Mouse (Mus musculus) kidney, postnatal 14 days (tissue): Measurements from ENCODE around the gene Hc.

ENCODE experiments used
- DNase-seq: peaks from one replicate; pipeline ENCODE4 v3.0.0; 2022; ENCODE audit warnings: mixed read lengths

Hc gene

DNA sequence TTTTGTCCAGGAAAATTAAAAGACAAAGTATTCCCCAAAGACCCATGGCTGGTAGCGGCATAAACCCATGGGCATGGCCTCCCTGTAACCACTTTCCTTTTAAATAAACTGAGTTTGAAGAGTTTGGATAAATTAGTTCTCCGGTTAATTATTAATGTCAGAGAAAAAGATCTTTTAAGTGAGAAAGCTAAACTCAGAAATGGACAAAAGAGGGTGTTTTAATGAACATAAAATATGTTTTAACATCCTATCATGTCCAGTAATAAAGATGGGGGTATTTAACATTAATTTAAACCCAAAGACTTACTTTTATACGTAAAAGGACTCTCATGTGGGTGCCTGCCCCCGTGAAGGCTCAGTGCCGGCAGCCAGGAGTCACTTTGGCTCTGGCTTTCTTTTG lies at the start of gene Hc:
TSS of gene Hc (minus strand) at position 101 of the 400 bp plus-strand sequence.
- no peak for DNase-seq

GRCm38 (mm10) chr2:35110521-35110920 lies 49.3 kb upstream of the Hc start:
- no peak for DNase-seq

GRCm38 (mm10) chr2:35109924-35110304 lies 48.7 kb upstream of the Hc start:
- DNase-seq = no peak

GRCm38 (mm10) chr2:35109141-35109923 lies 48.1 kb upstream of the Hc start, which contains the start of gene Cntrl:
Gene Cntrl (plus strand): TSS chr2:35109492.
- peak; percentile 97 for DNase-seq

- DNase-seq = peak; percentile 51
Observed at GRCm38 (mm10) chr2:35108712-35109111, 47.5 kb upstream of the Hc start.

DNA sequence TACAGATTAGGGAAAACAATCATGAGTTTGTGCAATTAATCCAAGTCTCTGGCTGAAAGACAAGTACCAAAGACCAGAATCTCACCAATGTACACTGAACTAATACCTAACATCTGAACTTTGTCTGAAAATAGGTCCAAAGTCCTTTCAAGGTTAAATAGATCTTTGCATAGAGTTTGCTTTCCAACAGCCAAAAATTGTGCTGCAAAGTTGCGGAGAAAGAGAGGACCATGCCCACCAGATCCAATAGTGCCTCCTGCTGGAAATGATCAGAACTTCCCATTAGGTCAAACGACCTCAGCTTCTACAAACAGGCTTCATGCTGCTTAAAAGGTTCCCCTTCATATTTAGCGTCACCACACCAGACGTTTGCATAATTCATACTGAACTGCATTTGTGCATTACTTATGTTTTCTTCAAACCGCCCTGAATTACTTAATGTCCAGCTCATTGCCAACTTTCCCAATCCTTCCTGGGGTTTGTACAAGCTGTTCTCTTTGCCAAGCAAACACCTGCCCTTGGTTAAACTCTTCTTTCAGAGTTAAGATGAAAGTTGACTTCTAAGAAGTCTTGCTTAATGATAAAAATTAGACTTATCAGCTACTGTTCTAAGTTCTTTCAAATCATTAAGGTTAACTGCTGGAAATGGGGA lies 46.9 kb upstream of the Hc start:
- peak; percentile 6 for DNase-seq

- DNase-seq = no peak
Observed at GRCm38 (mm10) chr2:35104843-35105242, 43.6 kb upstream of the Hc start.

GRCm38 (mm10) chr2:35103558-35103957 lies 42.3 kb upstream of the Hc start:
- DNase-seq = no peak

- DNase-seq = no peak
Observed at GRCm38 (mm10) chr2:35102777-35103176, 41.5 kb upstream of the Hc start.

DNA sequence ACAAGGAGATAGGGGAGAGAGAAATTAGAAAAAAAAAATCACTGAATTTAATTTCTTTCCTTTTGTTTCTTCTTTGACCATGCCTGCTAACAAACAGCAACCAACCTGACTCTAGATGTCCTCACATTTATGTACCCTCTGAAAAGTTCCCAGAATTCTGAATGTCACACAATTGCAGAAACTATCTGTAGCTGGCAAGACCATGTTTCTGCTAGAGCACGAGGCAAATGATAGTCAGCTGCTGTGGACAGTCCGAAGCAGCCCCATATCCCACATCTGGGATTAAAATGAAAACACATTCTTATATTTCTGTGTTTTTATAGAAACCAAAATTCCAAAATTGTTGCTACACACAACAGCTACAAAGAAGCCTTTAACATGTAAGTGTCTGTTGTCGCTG lies 40.2 kb upstream of the Hc start, which contains the start of gene AI182371:
TSS of gene AI182371 (minus strand) at position 101 of the 400 bp plus-strand sequence.
- DNase-seq = no peak

- no peak for DNase-seq
Observed at GRCm38 (mm10) chr2:35100529-35100928, 39.3 kb upstream of the Hc start.

GRCm38 (mm10) chr2:35087418-35087817 lies 26.2 kb upstream of the Hc start:
- DNase-seq = no peak

DNA sequence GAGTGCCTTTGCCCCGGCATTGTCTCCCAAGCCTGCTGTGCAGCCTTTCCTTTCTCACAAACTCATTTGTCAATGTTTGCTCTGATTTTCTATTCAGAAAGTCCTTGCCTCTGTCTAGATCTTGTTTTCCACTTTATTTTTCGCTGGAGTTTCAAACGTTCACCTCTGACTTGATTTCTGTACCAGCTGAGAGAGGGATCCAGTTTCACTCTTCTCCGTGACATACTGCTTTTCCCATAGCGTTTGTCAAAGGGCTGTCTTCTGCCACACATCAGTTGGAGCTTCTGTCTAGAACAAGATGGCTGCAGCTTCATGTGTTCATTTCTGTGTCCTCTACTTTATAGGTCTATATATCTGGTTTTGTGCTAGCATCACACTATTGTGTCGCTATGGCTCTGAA lies 17.9 kb upstream of the Hc start:
- DNase-seq = no peak

DNA sequence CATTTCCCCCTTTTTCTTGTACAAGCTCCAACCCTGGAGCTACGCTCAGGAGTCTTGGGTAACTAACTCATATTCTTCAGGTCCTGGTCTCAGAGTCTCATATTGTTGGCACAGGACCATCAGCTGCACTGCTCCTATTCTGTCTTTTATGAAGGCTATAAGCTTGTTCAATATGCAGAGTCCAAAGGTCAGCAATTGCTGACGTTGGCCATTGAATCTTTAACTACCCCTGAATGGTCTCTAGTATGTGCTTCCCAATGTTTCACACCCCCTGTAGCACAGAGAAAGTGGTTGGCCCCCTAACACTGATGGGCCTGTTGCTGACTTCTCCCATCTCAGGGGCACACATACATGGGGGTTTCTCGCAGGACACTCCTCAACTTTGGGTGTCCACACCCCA lies 13.1 kb upstream of the Hc start:
- DNase-seq = no peak

DNA sequence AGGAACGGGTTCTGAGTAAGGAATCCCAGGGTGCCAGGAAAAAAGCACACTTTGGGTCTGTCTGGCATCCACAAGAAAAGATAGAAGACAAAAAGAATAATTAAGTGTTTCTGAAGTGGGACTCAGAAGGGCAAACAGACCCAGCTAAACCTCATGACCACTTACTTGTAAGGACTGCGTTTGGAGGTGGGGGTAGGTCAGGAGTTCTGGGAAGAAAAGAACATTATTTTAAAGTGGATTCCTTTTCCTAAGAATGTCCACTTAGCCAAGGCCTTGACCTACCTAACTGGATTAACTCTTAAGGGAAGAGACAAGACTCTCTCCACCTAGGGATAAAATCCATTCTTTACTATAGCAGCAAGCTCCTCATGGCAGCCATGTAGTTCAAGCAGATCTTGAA lies 11.3 kb upstream of the Hc start:
- DNase-seq = no peak

- no peak for DNase-seq
Observed at GRCm38 (mm10) chr2:35070275-35070674, 9.0 kb upstream of the Hc start.

DNA sequence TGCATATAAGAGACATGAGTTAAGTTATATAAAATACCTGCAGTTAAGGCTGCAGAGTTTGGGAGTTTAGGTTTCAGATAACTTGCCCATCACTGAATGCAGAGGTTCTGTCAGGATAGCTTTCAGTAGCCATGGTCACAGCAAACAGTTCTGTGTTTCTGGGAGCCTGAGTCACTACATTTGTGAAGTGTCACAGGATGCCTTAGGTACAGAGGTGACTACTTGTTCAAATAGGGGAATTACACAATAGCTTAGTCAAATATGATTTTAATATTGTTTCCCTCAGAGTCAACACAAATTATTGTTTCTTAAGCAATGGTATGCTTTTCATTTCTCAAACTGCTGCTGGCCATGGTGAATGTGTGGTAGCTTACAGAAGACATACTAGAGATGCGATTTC lies 7.9 kb upstream of the Hc start:
- DNase-seq = no peak

DNA sequence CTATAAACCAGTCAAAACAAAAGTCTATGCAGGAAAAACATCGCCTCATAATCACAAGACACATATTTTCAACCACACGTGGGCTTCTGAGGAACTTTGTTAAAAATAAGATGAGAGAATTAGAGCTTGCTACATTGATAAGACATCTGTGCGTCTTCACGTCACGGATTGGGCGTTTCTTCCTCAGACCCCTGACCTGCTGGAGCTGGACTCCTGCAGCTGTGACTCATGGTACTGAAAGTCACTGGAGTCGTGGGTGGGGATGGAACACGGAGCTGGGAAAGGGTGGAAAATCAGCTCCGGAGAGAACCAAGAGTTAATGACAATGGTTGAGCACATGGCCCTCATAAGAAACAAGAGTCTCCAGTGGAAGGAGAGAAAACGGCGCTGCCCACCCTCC lies 5.9 kb upstream of the Hc start:
- no peak for DNase-seq

DNA sequence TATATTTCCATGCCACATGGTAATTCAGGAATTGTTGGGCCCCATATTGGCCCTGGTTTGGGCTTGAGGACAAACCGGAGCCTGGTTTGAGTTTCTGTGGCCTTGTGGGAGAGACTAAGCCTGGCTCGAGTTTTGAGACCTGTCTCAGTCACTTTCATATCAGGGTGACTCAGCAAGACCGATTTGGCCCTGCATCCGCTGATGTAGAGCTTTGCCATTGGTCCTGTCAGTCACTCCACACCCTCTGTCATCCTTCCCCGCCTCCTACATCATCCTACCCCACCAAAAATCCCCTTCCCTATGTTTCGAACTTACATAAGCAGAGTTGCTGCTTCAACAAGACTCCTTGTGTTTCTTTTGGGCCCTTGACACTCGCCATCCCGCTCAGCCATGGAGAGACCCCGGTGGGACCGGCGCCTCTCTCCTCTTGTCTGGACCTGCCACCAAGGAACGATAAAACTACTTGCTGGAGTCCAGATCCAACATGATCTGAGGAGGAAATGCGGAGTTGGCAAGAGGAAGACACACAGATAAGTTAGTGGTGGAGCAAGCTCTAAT lies 5.4 kb upstream of the Hc start:
- no peak for DNase-seq

- DNase-seq = no peak
Observed at GRCm38 (mm10) chr2:35063333-35064030, 2.2 kb upstream of the Hc start.

DNA sequence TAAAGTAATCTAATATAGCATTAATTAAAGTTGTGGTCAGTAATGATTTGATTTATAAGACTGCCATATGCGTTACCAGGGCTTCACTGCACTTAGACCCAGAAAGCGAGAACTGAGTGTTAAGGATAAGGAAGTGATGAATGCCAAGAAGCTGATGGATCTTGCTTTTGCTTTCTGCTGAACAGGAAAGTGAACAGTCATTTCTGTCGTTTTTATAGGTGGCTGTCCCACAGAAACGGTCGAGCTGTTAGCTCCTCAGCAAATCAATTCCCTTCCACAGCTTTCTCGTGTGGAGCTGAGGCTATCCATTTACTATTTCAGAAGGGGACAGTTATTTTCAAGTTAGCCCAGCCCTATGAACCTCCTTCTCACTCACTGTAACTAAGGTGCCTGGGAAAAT lies 341 bp downstream of the Hc start:
- no peak for DNase-seq

DNA sequence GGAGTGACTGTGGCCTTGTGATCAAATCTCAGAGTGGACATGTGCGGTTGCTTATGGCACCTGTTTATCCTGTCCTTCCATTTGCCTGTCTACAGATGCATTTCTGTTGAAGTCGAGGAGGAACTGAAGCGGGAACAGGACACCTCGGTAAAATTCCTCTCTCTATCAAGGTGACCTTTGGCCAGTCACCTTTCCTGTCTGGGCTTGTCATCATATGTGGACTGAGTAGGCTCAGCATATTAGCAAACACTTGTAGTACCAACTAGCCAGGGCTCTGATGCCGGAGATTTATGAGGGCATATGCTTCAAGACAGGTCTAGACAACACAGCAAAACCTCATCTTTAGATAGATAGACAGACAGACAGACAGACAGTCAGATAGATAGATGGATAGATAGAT lies 982 bp downstream of the Hc start:
- no peak for DNase-seq

DNA sequence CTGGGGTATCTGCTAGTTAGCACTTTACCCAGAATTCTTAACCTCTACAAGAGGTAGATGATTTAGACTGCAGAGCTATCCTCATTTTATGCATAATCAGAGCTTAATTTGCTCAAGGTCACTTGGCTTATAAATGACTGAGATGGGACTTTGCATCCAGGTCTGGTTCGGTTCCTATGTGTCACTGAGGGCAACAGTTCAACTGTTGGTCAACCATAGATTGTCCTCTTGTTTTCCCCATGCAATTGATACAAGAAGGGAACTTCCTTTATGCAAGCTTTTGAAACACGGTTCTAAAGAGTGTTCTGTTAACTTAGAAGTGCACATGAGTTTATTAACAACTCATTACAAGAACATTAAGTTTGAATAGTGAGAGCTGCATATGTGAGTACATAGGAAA lies 2.9 kb downstream of the Hc start:
- no peak for DNase-seq

- DNase-seq = no peak
Observed at GRCm38 (mm10) chr2:35057243-35057642, 4.0 kb downstream of the Hc start.
